Mouse (Mus musculus): Measurements from ENCODE around the gene Psma1.

Gene Psma1

DNA sequence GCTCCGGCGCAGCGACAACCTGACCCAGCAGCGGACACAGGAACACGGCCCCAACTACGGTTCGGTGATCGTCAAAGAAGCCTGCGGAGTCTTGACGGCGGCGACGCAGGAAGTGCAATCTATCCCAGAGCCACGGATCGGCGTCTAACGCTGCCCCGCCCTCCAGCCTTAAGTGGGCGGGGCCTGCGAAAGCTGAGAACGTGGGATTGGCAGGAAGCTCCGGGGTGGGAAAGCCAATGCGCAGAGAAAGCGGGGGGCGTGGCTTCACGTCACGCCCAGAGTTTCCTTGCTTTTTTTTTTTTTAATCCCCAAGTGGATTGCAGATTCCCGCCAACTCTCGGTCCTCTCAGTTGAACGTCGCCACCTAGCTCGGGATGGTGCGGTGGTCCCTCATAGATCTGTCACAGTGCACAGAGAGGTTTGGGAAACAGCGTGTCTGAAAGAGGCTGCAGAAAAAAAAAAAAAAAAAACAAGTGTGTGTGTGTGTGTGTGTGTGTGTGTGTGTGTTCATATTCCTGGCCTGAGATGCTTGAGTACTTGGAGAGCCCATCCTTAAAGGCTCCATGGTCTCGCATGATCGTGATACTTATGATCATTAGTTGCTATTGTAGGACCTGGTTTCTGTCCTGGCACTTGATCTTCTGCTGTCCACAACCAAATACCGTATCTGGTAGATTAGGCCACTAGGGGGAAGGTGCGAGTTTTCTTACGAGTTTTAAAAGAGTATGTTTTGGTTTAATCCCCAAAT is at the start of gene Psma1:
TSS of gene Psma1 (minus strand) at position 114 of the 748 bp plus-strand sequence.
- ATAC-seq (ENCODE audit: low TSS enrichment), result peak; percentile 97

DNA sequence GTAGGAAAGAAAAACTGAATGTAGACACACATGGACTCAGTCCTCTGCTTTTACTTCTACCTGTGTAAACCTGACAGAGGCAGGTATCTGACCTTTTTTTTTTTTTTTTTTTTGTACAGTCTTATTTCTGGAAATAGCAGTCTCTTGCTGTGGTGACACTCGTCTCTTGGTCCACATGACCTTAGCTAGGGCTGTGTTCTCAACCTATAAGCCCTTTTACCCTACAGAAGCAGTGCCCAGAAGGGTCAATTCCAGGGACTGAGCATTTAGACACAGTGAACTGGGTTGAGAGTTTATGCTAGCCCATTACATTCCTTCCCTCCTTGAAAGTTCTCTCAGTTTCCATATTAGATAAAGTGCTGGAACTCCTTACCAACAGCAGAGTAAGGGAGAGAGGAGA is 47.6 kb upstream of the Psma1 start:
- no peak for ATAC-seq (ENCODE audit: low TSS enrichment)

DNA sequence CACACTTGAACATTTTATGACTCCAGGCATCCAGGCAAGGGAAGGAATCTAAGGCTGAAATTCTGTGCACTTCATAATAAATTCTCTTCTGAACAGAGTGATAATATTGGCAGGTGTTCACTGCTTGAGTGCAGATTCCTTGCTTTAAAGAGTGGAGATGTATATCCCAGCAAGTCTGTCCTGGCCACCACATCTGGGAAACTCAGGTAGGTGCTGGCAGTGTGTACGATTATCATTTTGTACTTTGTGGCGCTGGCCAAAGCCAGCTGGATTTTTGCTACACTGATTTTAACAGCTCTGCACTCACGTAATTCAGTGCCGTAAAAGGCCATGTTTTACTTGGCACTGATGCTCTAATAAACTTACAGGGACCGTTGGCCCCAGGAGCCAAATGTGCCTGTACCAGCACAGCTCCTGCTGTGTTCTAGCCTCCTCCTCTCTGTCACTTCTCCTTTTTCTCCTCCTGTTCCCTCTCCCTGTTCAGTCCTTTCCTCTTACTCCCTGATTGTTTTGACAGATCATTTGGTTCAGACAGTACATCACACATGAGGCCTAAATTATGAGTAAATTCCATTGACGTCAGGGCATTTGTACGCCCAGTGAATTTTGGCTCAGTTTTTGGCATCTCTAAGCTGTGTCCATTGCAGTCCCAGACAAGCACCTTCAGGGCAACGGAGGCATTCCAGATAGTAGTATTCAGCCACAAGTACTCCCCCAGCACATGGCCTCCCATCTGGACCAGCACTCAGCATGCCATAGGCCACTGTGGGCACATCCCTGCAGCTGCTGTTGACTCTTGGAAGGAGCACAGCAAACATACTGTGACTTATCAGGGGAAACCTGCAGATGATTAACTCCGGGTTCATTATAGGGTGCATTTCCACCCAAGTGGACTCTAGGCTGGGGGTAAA is 46.9 kb upstream of the Psma1 start:
- no peak for ATAC-seq (ENCODE audit: low TSS enrichment)

DNA sequence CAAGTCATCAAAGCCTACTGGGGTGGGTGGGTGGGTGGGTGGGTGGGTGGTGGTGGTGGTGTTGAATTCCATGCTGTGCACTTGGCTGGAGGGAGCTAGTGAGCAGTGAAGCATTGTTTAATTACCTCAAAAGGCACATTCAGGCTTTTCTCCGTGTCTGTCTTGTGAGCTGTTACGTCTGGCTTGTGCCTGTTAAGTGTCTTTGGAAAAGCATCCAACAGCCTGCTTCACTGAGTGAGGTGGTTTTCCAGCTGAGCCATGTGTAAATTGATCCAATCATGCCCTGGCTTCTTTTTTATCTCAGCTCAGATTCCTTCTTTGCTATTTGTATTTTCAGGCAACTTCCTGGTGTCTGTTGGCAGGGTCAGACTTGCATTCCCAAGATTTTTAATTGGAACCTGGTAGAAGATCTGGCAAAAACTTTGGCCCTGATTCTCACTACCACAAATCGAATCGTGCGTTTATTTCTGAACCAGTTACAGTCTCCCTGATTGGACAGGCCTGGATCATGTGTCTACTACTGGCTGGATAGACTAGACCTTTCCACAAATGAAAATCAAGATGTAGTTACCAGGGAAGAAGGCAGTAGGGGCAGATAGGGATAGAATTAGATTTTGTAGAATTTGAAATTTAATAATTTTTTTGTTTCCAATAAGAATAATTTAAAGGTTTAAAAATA is 45.9 kb upstream of the Psma1 start:
- ATAC-seq (ENCODE audit: low TSS enrichment), result no peak

DNA sequence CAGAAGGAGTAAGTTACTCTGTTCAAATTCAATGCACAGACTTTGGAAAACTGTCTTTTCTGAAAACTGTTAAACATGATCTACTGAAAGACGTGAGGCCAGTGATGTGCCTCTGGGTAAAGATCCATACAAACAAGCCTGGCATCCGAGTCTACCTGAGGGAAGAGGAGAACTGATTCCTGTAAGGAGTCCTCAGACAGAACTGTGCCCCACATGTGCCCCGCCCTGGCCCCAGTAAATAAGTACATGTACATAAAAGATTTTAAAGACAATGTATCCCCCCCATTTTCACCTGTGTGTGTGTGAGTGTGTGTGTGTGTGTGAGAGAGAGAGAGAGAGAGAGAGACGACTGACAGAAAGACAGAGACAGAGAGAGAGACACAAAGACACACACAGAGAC is 42.0 kb upstream of the Psma1 start:
- ATAC-seq (ENCODE audit: low TSS enrichment), result no peak

DNA sequence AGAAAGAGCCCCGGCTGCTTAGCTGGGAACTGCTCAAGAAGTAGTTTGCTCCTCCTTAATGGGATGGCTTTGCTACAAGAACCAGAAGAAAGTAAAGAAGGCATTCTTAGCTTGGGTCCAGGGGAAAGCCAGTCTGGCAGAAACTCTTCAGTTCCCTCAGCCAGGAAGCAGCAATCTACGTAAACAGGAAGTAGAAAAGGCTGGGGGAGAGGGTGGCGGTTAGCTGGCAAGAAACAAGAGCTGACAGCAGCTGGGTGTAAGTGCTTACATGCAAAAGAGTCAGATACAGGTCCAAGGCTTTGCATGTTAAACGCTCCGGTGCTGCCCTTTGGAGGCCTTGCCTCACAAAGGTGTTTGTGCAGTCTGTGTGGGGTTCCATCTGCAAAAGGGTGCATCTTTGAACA is 41.5 kb upstream of the Psma1 start:
- ATAC-seq (ENCODE audit: low TSS enrichment), result no peak

DNA sequence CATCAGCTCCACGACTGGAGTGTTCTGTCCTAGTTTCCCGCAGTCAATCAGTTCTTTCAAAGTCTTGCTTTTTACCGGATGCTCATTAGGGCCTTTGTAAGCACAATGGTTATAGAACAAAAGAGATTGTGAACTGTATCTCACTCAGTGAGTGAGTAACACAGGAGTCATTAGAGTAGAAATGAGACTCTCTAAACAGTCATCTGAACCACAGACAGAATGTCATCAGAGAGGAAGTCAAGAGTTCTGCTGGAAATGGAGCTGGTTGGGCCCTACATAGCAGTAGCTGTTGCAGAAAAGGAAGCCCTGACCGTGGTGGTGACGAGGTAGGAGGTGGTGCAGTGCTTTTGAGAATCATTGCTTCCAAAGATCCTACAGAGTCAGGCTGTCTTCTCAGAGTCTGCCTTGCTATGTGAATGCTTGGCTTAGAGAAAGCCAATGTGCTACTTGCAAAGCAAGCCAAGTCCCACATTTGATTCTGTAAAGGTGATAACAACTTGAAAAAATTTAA is 40.5 kb upstream of the Psma1 start:
- ATAC-seq (ENCODE audit: low TSS enrichment), result peak; percentile 81

DNA sequence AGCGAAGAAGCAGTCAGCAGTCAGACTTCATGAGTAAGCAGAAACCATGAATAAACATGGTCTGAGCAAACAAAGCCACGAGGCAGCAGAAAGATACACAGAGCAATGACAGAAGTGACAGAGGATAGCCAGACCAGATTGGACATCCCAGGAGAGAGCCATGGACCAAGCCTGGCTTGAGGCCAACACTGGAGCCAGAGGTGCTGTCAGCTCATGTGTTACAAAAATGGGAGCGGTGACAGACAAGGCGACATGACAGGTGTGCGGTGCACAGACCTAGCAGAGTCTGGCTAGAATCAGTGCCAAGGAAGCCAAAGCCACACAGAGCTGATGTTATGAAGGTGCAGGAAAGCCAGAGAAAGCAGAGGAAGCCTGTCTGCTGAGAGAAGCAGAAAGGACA is 35.3 kb upstream of the Psma1 start:
- ATAC-seq (ENCODE audit: low TSS enrichment), result no peak; the same call in 1 of the 2 replicates

DNA sequence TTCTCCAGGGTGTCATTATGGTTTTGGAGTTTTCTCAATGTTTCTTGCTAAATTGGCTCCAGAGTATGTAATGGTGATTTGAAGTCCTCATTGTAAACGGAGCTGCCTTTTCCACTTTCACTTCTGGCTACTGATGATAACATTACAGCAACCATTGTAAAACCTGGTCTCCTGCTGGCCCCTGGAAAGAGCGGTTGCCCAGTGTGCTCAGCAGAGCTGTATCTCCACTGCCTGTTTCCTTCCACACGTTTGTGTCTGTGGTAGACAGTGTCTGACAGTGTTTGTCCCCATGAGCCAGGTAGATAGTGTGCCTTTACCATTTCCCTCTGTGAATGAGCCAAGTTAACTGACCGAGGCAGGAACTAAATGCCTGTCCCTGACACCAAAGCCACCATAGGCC is 33.1 kb upstream of the Psma1 start:
- ATAC-seq (ENCODE audit: low TSS enrichment), result no peak

DNA sequence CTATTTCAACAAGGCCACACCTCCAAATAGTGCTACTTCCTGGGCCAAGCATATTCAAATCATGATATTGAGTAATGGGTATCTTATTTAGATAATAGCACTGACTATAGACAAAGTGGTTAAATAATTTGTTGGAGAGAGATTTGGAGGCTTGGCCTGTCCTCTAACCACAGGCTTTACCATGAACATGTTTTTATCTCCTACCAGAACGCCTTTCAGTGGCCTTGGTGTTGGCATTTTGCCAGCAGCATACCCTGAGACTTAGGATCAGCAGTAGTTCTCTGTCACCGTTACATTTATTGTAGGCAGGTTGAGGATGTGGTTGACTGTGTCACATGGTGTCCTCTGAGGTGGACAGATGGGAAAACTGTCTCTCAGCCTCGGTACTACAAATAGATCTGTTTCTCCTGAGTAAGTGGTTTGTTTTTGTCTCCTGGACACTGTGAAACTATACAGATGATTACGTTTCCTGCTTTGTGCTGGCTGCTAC is 25.4 kb upstream of the Psma1 start:
- ATAC-seq (ENCODE audit: low TSS enrichment), result peak; percentile 74

DNA sequence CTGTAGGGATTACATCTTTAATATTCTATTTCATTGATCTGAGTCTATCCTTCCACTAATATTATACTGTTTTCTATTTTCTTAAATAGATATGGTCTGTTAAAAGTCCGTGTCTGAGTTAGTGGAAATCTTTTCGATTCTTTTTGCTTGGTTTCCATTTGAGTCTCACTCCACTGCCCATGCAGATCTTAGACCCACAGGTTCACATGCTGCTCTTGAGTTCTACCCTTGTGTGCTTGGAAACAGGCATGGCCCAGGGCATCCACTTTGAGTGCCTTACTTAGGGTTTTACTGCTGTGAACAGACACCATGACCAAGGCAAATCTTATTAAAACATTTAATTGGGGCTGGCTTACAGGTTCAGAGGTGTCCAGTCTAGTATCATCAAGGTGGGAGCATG is 24.9 kb upstream of the Psma1 start:
- no peak for ATAC-seq (ENCODE audit: low TSS enrichment)

DNA sequence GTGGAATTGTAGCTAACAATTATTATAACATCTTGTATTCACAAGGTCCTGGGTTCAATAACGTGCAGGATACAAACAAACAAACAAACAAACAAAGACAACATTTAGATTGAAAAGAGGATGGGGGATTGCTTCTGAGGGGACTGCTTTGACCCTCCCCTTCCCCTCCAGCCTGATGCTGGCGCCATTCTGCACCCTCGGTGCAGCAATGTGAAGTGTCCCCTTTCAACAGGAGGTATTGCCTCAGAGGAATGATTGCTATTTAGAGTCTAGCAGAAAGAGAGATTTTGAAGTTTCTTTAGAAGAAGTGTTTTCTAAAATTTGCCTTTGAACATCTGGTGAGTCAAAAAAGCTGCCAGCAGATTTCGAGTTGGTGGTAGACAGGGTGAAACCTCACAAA is 23.3 kb upstream of the Psma1 start:
- ATAC-seq (ENCODE audit: low TSS enrichment), result no peak

DNA sequence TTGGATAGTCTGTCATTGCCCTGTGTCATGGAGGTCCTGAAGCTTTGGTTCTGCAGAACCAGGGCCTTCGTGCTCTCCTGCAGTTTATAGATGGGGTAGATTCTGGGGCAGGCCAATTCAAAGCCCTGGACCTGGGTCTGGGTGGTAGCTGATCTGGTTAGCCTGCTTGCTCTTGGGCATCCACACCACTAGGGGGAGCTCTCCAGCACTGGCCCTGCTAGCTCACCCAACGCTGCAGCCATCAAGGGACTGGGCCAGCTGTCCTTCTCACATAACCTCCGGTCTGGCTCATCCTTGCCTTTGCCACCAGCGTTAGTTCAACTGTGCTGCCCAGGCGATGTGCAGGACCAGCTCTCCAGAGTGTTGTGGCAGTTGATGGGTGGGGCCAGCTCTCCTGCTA is 18.8 kb upstream of the Psma1 start:
- ATAC-seq (ENCODE audit: low TSS enrichment), result no peak

DNA sequence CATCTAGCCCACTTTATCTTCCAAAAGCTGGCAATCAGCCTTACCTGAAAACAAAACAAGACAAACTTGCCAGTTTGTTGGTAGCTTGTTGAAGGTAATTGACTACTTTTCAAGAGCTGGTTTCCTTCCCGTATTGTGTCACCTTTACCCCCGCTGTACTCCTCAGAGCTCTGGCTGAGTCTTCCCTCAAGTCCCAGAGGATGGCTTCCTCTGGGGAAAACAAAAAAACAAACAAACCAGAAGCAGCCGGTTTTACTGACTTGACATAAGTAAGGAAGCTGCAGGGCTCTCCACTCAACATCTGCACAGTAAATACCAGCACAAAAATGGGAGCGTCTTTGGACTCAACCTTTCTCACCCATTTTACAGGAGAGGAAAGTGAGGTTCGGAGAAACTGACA is 18.0 kb upstream of the Psma1 start:
- ATAC-seq (ENCODE audit: low TSS enrichment), result no peak

DNA sequence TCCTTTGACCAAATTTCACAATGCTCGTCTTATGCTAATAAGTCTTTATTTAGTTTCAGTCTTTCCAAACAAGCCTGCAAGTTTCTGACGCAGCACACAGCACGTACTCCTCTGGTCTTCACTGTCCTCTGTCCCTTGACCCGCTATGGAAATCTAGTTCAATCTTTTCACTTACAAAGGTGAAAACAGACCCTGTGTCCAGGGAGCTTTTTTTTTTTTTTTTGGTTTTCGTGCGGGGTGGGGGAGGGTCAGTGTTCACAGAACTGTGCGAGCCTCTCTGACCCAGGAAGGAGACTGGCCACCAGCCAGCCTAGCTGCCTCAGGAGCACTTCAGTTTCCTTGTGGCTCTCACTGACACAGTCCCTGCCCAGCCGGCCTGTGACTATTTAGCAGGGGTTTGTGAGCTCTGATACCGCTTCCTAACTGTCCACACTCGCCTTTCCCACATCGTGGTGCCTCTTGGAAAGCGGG is 16.6 kb upstream of the Psma1 start:
- peak; percentile 71; the same call in 1 of the 2 replicates for ATAC-seq (ENCODE audit: low TSS enrichment)

DNA sequence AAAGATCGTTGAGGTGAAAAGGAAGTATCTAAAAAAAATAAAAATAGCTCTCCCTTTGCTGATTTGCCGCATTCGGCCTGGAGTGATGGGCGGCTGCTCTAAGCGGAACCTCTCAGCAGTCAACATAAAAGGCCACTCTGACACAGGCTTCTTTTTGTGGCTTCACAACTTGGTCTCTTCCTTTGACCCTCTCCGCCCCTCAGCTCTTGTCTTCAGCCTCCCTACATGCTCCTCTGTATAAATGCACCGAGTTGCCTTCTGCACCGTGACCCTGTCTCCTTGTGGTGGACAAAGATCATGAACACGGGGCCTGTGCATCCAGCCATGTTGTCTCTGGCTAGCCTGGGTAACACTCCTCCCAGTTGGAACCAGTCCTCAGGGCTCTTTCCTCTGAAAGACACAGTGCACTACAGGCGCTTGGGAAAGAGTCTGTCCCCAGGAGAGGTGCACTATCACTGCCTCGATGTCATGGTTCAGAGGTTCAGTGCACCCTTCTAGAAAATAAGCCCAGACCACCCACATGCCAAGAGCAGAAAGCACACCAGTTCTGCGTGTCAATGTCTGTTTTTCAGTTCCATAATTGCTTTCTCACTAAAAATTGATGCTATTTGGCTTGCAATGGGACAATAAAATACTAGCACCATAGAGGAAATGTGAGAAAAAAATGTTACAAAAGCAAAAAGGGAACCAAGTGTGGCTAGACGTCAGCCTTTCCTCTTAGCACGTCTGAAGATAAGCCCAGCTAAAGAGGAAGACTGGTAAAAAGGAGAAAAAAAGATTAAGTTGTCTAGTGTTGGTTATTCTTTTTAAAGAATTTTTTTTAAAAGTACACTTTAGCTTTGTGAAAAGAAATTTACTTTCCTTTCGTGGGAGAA is 15.8 kb upstream of the Psma1 start:
- no peak for ATAC-seq (ENCODE audit: low TSS enrichment)

DNA sequence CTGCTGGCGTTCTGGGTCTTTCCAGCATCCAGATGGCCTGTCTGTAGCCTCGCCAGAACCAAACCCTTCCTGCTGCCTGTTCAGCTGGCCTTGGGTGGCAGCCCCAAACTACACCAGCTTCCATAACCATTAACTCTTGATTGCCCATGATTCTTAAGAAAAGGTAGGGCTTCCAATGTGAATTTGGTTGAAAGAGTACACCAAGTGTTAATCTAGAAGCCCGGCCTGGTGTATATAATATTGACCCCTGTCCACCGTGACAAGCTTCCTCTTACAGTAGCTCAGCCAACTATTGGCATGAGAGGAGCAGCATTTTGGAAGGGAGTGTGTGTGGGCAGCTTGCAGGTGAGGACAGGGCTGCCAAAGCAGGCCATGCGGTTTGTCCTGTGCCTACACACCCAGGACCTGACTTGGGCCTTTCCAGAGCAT is 14.2 kb upstream of the Psma1 start:
- no peak for ATAC-seq (ENCODE audit: low TSS enrichment)

DNA sequence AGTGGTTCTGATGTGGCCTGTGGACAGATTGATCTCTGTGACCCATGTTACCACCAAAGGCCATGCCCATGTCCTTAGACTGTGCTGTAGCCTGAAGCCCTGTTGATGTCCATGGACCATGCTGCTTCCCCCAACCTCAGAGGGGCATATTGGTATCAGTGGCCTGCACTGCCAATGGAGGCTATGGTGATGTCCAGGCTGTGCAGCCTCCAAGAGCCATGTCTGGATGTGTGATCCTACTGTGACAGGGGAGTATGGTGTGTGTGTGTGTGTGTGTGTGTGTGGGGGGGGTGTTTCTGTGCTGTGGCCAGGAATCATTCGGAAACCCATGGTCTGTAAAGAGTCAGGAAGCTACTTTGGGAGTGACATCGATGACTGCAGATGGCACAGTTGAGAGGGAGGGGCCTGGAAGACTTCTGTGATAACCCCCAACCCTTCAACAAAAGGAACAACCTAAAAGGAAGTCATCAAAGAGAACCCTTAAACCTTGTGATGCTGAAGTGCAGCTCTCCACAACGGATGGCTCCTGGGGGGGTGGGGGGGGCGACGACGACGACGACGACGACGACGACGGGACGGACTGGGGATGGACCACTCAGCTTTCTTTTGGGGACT is 8.5 kb upstream of the Psma1 start:
- no peak for ATAC-seq (ENCODE audit: low TSS enrichment)

DNA sequence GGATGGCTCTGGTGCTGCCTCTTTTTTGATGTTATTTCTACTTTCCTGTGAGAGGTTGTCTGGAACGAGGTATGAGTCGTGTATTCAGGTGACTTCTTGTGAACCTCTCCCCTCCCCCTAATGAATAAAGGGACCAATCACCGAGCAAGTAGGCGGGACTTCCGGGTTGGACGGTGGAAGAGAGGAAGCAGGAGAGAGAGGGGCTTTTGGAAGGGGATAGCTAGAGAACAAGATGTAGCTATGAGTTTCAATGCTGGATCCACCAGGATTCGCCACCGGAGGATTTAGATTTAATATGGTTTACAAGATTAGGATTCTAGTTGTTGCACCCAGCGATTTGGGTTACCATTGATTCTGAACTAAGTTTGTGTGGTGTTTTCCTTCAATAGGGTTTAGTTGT is 7.1 kb upstream of the Psma1 start:
- ATAC-seq (ENCODE audit: low TSS enrichment), result no peak

DNA sequence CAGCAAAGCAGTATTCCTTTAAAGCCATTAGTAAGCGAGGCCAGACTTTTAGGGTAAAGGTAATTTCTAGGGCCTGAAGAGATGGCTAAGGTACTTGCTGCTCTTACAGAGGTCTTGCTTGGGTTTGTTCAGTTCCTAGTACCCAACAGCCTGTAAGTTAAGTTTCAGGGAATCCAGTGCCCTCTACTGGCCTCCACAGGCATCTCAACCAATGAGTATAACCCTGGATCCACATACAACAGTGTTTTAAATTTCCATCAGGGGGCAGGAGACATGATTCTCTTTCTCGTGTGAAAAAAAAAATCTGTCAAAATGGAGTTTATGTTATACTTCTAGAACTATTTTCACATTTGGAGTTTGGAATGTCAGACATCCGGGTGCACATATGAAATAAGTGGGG is 5.8 kb upstream of the Psma1 start:
- peak; percentile 79 for ATAC-seq (ENCODE audit: low TSS enrichment)
